Mouse (Mus musculus) thymus, adult 2 months (tissue): ENCODE measurements at regions not wholly inside any gene's neighbourhood (a gene's known extent, or its start where the extent isn't known, plus 50 kb on each side); places are given as distances from the start of the nearest gene placed in this dataset.

Experiments used
- DNase-seq: peaks from one replicate; pipeline ENCODE4 v3.0.0; 2021
- H3K27ac ChIP-seq: fragments of 200-500 bp; 2 replicates; pipeline ENCODE4 v1.5.1; 2012; ENCODE audit warnings: low read length, control low read depth; ENCODE audit not compliant: control insufficient read depth, insufficient read depth
- H3K27me3 ChIP-seq: fragments of 200-500 bp; 2 replicates; pipeline ENCODE4 v1.6.1; 2012; ENCODE audit warnings: mild to moderate bottlenecking, low read length, moderate library complexity, mixed read lengths; ENCODE audit not compliant: control insufficient read depth, insufficient read depth
- H3K36me3 ChIP-seq: fragments of 200-500 bp; 2 replicates; pipeline ENCODE4 v1.6.1; 2012; ENCODE audit warnings: mild to moderate bottlenecking, low read length, moderate library complexity; ENCODE audit not compliant: control insufficient read depth, insufficient read depth
- H3K4me1 ChIP-seq: fragments of 200-500 bp; replicated peaks from 2 replicates; pipeline ENCODE4 v1.6.1; 2012; ENCODE audit warnings: low read length; ENCODE audit not compliant: control insufficient read depth, insufficient read depth
- H3K4me3 ChIP-seq: fragments of 200-500 bp; 2 replicates; pipeline ENCODE4 v1.5.1; 2012; ENCODE audit warnings: mild to moderate bottlenecking, low read length, control low read depth, moderate library complexity; ENCODE audit not compliant: control insufficient read depth, insufficient read depth
- CTCF ChIP-seq: fragments of 200-500 bp; IDR thresholded peaks from 2 replicates; pipeline ENCODE4 v1.5.1; 2012; ENCODE audit warnings: mild to moderate bottlenecking, control low read depth, low read length, moderate library complexity, borderline replicate concordance; ENCODE audit not compliant: control insufficient read depth, poor library complexity, insufficient read depth; ENCODE audit errors: extremely low read depth
- POLR2A ChIP-seq: fragments of 200-500 bp; IDR thresholded peaks from 2 replicates; pipeline ENCODE4 v1.6.1; 2012; ENCODE audit warnings: mild to moderate bottlenecking, low read length, control low read depth, moderate library complexity; ENCODE audit not compliant: control insufficient read depth, poor library complexity, insufficient read depth; ENCODE audit errors: extremely low read depth
- WGBS: fragments of 180-500 bp; shearing (Covaris S2); methylation state at CpG from one replicate; pipeline ENCODE4 v1.1.7; 2018; 5-methylcytosine and 5-hydroxymethylcytosine counted together

DNA sequence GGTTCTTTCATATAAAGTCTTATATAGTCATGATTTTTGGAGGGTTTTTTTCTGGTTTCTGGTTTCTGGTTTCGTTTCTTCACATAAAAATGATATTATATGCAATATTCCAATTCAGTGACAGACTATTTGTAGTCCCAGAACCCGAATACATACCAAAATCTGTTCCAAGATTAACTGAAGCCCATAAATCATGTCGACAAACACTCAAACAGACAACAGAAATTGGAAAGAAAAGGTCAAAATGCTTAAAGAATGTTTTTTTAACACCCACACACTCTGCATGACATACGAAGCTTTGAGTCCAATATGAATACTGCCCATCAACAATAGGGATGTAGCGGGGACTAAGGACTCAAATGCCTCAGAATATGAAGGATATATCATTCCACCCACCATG is 148.0 kb downstream of the Postn start:
- no peak for TF ChIP-seq CTCF
- no peak for TF ChIP-seq POLR2A

GRCm38 (mm10) chr3:54517251-54517650 is 156.3 kb downstream of the Postn start:
- 94% methylated on average over 3 of the region's 3 CpGs for WGBS
- Histone ChIP-seq H3K27ac (no peak overlapping the region), H3K27me3 (no peaks in the 10 kb centered on the region), H3K36me3 (no peaks in the 10 kb centered on the region), H3K4me3 (no peak overlapping the region), H3K4me1 (no peaks in the 10 kb centered on the region)
- TF ChIP-seq CTCF (no peak), POLR2A (no peak)
- no peak for DNase-seq

More for the DNA sequence above, 148.0 kb downstream of the Postn start:
- WGBS: 82% methylated on average over 5 of the region's 5 CpGs
- Histone ChIP-seq H3K4me3 (no peak overlapping the region), H3K27me3 (no peaks in the 10 kb centered on the region), H3K4me1 (no peaks in the 10 kb centered on the region), H3K36me3 (no peaks in the 10 kb centered on the region), H3K27ac (no peak overlapping the region)
- no peak for DNase-seq

DNA sequence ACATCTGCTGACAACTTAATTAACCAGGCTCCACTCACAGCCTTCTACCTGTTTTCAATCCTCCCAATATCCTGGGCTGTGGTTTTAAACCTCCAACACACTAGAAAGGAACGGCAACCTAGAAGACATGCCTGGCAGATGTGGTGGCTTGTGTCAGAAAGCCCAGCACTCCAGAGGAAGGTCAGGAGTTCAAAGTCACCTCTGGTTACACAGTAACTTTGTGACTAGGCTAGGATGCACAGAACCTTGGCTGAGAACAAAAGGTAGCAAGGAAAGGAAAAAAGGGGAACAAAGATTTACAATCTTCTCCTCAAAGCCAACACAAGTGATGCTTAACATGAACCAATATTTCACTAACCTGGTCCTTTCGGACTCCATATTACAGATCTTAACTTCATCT is 161.8 kb downstream of the Postn start:
- H3K27ac ChIP-seq: no peak overlapping the region
- H3K4me1 ChIP-seq: no peaks in the 10 kb centered on the region
- TF ChIP-seq CTCF (no peak), POLR2A (no peak)
- H3K4me3 ChIP-seq: no peak overlapping the region
- no peak for DNase-seq
- H3K36me3 ChIP-seq: no peaks in the 10 kb centered on the region
- 62% methylated on average over 2 of the region's 2 CpGs for WGBS
- H3K27me3 ChIP-seq: no peaks in the 10 kb centered on the region

GRCm38 (mm10) chr3:54526618-54527017 is 165.7 kb downstream of the Postn start:
- H3K27me3 ChIP-seq: no peaks in the 10 kb centered on the region
- no peaks in the 10 kb centered on the region for H3K4me1 ChIP-seq
- H3K4me3 ChIP-seq: no peak overlapping the region
- no peak for TF ChIP-seq POLR2A
- TF ChIP-seq CTCF: no peak
- no peak overlapping the region for H3K27ac ChIP-seq
- DNase-seq: no peak
- WGBS: 91% methylated on average over 4 of the region's 4 CpGs
- no peaks in the 10 kb centered on the region for H3K36me3 ChIP-seq

DNA sequence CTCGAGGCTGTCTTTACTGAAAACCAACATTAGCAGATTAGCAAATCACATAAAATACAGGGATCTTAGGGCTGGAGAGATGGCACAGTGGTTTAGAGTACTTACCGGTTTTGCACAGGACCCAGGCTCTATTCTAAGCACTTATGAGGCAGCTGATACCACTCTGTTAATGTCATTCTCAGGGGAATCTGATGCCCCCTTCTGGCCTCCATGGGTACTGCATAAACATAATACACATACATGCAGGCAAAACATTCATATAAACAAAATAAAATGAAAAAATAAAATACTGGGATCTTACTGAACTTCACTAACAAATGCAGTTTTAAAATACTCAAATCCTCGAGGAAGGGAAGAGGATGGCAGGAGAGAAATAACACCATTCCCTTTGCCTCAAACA is 164.3 kb upstream of the Supt20 start:
- DNase-seq: no peak
- Histone ChIP-seq H3K4me3 (no peak overlapping the region), H3K27me3 (no peaks in the 10 kb centered on the region), H3K4me1 (no peaks in the 10 kb centered on the region), H3K36me3 (no peaks in the 10 kb centered on the region), H3K27ac (no peak overlapping the region)
- no peak for TF ChIP-seq CTCF
- no peak for TF ChIP-seq POLR2A
- 92% methylated on average over 3 of the region's 3 CpGs for WGBS

DNA sequence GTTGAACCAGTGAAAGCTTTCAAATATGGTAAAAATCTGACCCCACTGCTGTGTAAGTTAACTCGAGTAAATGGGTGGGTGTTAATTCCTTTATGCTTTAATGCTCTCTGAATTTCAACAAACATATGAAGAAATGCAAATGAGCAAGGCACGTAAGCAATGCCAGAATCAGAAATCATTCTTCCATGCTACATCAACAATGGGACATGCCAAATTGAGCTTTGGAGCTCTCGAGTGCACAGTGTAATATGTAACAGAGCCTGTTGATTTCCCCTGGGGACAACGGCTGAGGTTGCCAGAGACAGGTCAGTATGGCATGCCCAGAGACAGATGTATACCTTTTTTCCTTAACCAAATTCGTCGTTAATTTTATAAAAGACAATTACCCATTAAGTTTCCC is 162.4 kb upstream of the Supt20 start:
- H3K4me1 ChIP-seq: no peaks in the 10 kb centered on the region
- WGBS: 91% methylated on average over 6 of the region's 6 CpGs
- H3K27me3 ChIP-seq: no peaks in the 10 kb centered on the region
- H3K4me3 ChIP-seq: no peak overlapping the region
- no peak for DNase-seq
- no peak overlapping the region for H3K27ac ChIP-seq
- TF ChIP-seq CTCF (no peak), POLR2A (no peak)
- no peaks in the 10 kb centered on the region for H3K36me3 ChIP-seq

GRCm38 (mm10) chr3:54535361-54535760 is 157.2 kb upstream of the Supt20 start:
- H3K36me3 ChIP-seq: no peaks in the 10 kb centered on the region
- no peak overlapping the region for H3K27ac ChIP-seq
- WGBS: 97% methylated on average over 7 of the region's 7 CpGs
- TF ChIP-seq CTCF (no peak), POLR2A (no peak)
- no peak overlapping the region for H3K4me3 ChIP-seq
- DNase-seq: no peak
- H3K27me3 ChIP-seq: no peaks in the 10 kb centered on the region
- no peaks in the 10 kb centered on the region for H3K4me1 ChIP-seq
